Mouse (Mus musculus): Measurements from ENCODE around the gene Gm45140. TPM values are rescaled to one million over a fixed set of nuclear protein-coding genes. Genes with fewer than 3 reads are reported as not detected.

Gm45140 gene
- polyA plus RNA-seq, 1 experiment from 2014 or later: 2.8 TPM

DNA sequence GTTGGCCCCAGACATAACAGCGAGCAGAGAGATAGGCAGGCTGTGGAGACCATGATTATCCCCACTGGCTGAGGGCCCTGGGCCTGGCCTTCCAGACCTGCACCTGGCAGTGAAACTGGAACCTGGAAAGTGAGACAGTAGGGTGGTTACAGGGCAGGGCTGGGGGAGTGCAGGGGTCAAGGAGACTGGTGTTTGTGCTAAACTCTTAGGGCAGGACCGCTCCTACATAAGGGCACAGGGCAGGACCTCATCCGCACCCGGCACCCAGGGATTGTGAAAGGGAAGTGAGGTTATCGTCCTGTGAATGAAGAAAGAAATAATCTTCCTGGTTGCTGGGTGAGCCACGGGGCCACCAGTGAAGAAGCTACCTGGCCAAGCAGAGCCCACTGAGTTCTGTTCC is 45.8 kb downstream of the Gm45140 start:
- Histone ChIP-seq H3K4me2 (replicated peaks; ENCODE audit: low read depth, low read length) (no peak overlapping the region), H3K36me3 (ENCODE audit: control insufficient read depth, insufficient read depth, low read length) (peaks cover 10% of the 10 kb centered on the region), H3K27me3 (ENCODE audit: control insufficient read depth, insufficient read depth, low read length) (no peaks in the 10 kb centered on the region), H3K4me3 (ENCODE audit: low read depth, low read length) (no peak overlapping the region), H3K9ac (replicated peaks; ENCODE audit: low read depth, low read length) (no peak overlapping the region), H3K9me3 (ENCODE audit: control insufficient read depth, low read depth, low read length) (no peaks in the 10 kb centered on the region), H3K4me1 (ENCODE audit: control insufficient read depth, insufficient read depth, low read length) (peaks cover 3% of the 10 kb centered on the region; the same call in 1 of the 2 replicates), H3K27ac (ENCODE audit: low read length) (peak overlapping the region; percentile 24; the same call in 1 of the 2 replicates)
- no peak for ATAC-seq (ENCODE audit: insufficient number of reproducible peaks, insufficient read depth, low FRiP score, low read depth)
- 88% methylated on average over 6 of the region's 6 CpGs for WGBS

DNA sequence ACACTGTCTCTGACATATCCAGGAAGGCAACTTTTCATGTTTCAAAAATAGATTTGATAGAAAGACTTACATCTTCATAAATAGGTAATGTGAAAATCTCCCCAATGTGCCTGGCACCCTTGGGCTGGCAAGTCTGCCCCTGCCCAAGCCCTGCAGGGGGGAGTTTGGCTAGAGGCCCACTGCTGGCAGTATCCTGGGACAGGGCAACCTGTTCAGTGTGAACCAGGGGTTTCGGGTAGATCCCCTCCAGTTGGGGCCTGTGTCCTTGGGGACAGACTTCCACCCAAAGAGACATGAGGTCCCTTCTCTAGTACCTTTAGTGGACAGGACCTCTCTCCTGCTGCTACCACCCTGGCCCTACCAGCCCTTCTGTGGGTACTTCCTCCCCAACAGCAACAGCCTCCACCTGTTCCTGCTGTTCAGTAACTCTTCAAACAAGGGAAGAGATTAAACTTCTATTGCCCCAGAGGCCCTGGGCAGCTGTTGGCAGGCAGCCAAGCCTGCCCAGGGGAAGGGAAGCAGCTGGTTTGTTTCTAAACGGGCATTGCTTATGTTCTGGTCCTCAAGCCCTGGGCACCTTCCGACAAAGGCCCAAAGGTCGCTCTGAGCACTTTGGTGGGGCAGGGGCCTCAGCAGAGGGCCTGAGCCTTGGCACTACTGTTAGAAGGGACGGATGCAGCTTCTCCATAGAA is 46.6 kb downstream of the Gm45140 start:
- Histone ChIP-seq H3K4me2 (replicated peaks; ENCODE audit: low read depth, low read length) (no peak overlapping the region), H3K27ac (ENCODE audit: low read length) (peak overlapping the region; percentile 24; the same call in 1 of the 2 replicates), H3K9me3 (ENCODE audit: control insufficient read depth, low read depth, low read length) (no peaks in the 10 kb centered on the region), H3K36me3 (ENCODE audit: control insufficient read depth, insufficient read depth, low read length) (peaks cover 10% of the 10 kb centered on the region), H3K27me3 (ENCODE audit: control insufficient read depth, insufficient read depth, low read length) (no peaks in the 10 kb centered on the region), H3K9ac (replicated peaks; ENCODE audit: low read depth, low read length) (no peak overlapping the region), H3K4me1 (ENCODE audit: control insufficient read depth, insufficient read depth, low read length) (peaks cover 3% of the 10 kb centered on the region; the same call in 1 of the 2 replicates), H3K4me3 (ENCODE audit: low read depth, low read length) (no peak overlapping the region)
- peak; percentile 59; the same call in 1 of the 2 replicates for ATAC-seq (ENCODE audit: insufficient number of reproducible peaks, insufficient read depth, low FRiP score, low read depth)
- 30% methylated on average over 5 of the region's 5 CpGs for WGBS

DNA sequence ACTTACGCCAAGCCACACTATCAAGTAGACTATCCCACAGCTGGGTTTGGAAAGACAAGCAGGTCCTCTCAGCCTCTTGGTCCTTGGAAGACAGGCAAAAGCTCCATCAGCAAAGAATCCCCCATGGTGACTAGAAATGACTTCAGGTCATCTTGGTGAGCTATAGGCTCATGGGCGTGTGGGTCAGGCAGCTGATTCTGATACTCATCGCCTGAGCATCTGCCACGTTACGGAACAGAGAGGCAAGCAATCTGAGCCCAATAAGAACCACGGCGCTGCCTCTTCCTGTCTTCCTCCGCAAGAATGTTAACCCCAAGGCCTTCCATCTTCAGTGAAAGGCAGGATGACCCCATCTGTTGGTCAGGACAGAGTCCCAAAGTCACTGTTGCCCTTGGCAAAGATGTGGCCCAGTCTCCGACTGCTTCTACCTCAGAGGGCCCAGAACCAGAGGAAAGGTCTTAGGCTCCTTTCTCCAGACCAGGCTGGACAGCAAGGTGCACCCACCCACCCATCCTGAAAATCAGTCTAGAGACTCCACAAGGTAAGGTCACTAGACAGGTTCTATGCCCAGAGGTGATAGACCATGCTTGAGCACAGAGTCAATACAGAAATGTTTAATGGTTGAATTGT is 47.2 kb downstream of the Gm45140 start:
- ATAC-seq (ENCODE audit: insufficient number of reproducible peaks, insufficient read depth, low FRiP score, low read depth): no peak
- no peak overlapping the region for H3K4me3 ChIP-seq (ENCODE audit: low read depth, low read length)
- WGBS: 89% methylated on average over 9 of the region's 9 CpGs

DNA sequence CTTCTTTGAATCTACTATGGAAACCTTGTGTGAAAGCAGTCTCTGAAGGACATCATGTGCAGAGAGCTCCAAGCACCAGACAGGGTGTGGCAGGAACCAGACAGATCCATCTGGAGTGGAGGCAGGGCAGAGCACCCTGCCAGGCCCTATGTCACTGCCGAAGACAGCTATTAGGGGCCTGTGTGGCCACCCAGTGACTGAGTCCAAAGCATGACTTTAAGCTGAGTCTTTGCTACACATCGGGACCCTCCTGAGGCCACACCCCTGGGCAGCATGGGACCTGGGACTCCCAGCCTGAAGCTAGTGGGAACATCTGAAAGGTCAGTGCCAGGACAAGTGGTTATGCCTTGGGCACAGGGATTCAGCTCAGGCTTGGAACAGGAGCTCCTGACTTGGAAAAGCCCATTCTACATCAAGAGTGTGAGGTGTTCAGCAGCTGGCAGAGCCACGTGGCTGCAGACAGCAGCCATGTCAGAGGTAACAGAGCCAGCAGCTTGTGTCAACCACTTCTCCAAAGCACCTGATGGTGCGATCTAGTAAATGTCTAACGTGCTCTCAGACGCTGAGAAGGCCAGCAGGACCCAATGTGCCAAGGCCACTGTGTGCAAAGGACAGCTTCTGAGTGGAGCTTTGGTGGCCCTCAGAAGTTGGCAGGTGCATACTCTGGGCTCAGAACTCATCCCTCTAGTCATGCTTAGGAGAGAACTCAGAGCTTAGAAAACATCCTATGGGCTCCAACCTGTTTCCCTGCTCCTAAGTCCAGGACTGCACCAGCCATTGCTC is 48.3 kb downstream of the Gm45140 start:
- H3K9me3 ChIP-seq (ENCODE audit: control insufficient read depth, low read depth, low read length): no peaks in the 10 kb centered on the region
- peaks cover 3% of the 10 kb centered on the region; the same call in 1 of the 2 replicates for H3K4me1 ChIP-seq (ENCODE audit: control insufficient read depth, insufficient read depth, low read length)
- no peak overlapping the region for H3K4me3 ChIP-seq (ENCODE audit: low read depth, low read length)
- no peak overlapping the region for H3K27ac ChIP-seq (ENCODE audit: low read length)
- no peak overlapping the region for H3K4me2 ChIP-seq (replicated peaks; ENCODE audit: low read depth, low read length)
- 83% methylated on average over 6 of the region's 6 CpGs for WGBS
- peaks cover 9% of the 10 kb centered on the region; the same call in 1 of the 2 replicates for H3K36me3 ChIP-seq (ENCODE audit: control insufficient read depth, insufficient read depth, low read length)
- no peaks in the 10 kb centered on the region for H3K27me3 ChIP-seq (ENCODE audit: control insufficient read depth, insufficient read depth, low read length)
- ATAC-seq (ENCODE audit: insufficient number of reproducible peaks, insufficient read depth, low FRiP score, low read depth): no peak
- no peak overlapping the region for H3K9ac ChIP-seq (replicated peaks; ENCODE audit: low read depth, low read length)

More for the DNA sequence above, 47.2 kb downstream of the Gm45140 start:
- Histone ChIP-seq H3K9ac (replicated peaks; ENCODE audit: low read depth, low read length) (no peak overlapping the region), H3K27ac (ENCODE audit: low read length) (no peak overlapping the region; the same call in 1 of the 2 replicates), H3K9me3 (ENCODE audit: control insufficient read depth, low read depth, low read length) (no peaks in the 10 kb centered on the region), H3K4me2 (replicated peaks; ENCODE audit: low read depth, low read length) (no peak overlapping the region), H3K4me1 (ENCODE audit: control insufficient read depth, insufficient read depth, low read length) (peaks cover 3% of the 10 kb centered on the region; the same call in 1 of the 2 replicates), H3K27me3 (ENCODE audit: control insufficient read depth, insufficient read depth, low read length) (no peaks in the 10 kb centered on the region), H3K36me3 (ENCODE audit: control insufficient read depth, insufficient read depth, low read length) (peaks cover 10% of the 10 kb centered on the region)

DNA sequence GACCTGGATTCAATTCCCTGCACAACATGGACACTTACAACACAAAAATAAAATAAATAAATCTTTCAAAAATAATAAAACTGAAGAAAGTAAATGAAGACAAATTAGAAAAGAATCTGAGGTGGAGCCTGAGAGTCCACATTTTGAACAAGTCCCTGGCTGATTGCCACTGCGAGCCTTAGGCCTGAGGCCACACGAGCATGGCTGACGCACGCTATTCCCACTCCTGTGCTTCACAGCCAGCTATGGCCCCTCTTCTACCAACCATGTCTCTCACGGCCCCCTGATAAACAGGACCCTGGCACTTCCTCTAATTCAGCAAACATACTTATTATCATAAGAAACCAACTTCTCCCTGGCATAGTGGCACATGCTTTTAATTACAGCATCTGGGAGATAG is 49.0 kb downstream of the Gm45140 start:
- H3K4me3 ChIP-seq (ENCODE audit: low read depth, low read length): no peak overlapping the region
- H3K27ac ChIP-seq (ENCODE audit: low read length): no peak overlapping the region
- no peaks in the 10 kb centered on the region for H3K27me3 ChIP-seq (ENCODE audit: control insufficient read depth, insufficient read depth, low read length)
- peaks cover 3% of the 10 kb centered on the region; the same call in 1 of the 2 replicates for H3K4me1 ChIP-seq (ENCODE audit: control insufficient read depth, insufficient read depth, low read length)
- WGBS: 78% methylated on average over 5 of the region's 5 CpGs
- peaks cover 4% of the 10 kb centered on the region; the same call in 1 of the 2 replicates for H3K36me3 ChIP-seq (ENCODE audit: control insufficient read depth, insufficient read depth, low read length)
- no peak overlapping the region for H3K4me2 ChIP-seq (replicated peaks; ENCODE audit: low read depth, low read length)
- no peaks in the 10 kb centered on the region for H3K9me3 ChIP-seq (ENCODE audit: control insufficient read depth, low read depth, low read length)
- ATAC-seq (ENCODE audit: insufficient number of reproducible peaks, insufficient read depth, low FRiP score, low read depth): no peak
- no peak overlapping the region for H3K9ac ChIP-seq (replicated peaks; ENCODE audit: low read depth, low read length)

DNA sequence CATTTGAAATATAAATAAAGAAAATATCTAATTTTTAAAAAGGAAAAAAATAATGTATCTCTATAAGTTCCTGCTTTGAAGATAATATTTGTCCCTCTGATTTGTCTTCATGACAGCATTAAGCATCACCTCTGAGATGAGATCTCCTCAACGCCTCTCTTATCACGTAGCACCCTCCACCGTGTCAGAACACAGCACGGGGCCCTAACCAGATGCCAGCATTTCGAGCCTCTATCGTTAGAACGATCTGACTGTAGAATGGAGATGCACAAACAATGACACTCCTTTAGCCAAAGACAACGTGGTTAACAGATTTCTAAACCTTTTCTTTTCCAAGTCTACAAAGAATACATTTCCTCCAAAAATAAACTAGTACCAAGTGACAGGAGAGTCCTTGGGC is 51.6 kb downstream of the Gm45140 start:
- Histone ChIP-seq H3K9me3 (ENCODE audit: control insufficient read depth, low read depth, low read length) (no peaks in the 10 kb centered on the region), H3K36me3 (ENCODE audit: control insufficient read depth, insufficient read depth, low read length) (no peaks in the 10 kb centered on the region), H3K4me2 (replicated peaks; ENCODE audit: low read depth, low read length) (no peak overlapping the region), H3K4me1 (ENCODE audit: control insufficient read depth, insufficient read depth, low read length) (no peaks in the 10 kb centered on the region), H3K27me3 (ENCODE audit: control insufficient read depth, insufficient read depth, low read length) (no peaks in the 10 kb centered on the region), H3K27ac (ENCODE audit: low read length) (no peak overlapping the region), H3K9ac (replicated peaks; ENCODE audit: low read depth, low read length) (no peak overlapping the region), H3K4me3 (ENCODE audit: low read depth, low read length) (no peak overlapping the region)
- no peak for ATAC-seq (ENCODE audit: insufficient number of reproducible peaks, insufficient read depth, low FRiP score, low read depth)
- WGBS: 72% methylated on average over 8 of the region's 8 CpGs

DNA sequence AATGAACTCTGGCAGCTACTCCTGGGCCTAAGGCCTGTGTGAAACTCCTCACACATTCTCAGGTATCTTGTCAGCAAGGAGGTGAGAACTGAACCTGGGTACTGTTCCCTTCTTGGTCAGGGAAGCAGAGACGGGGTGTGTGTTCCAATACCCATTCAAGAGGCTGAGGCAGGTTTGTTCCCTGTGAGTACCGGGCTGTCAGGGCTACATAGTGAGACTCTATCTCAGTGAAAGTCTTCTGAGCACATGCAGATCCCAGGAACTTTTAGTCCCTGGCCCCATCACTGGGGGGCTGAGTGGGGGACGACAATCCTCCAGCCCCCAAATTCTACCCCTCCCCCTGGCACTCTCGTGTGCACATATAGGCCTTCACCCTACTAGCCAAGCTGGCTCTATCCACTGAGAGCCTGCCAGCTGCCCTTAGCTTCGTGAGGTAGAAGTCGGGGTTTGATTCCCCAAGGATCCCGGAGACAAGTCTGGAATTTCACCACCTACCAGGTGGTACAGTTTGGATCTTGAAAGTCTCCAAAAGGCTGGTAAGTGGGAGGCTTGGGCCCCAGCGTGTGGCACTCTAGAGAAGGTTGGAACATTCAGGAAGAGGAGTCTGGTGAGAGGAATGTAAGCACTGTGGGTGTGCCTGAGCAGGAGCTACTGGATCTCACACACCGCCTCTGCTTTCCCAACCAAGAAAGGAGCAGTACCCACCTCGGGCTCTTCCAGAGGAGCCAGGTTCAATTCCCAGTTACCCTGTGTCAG is 54.9 kb downstream of the Gm45140 start:
- H3K4me2 ChIP-seq (replicated peaks; ENCODE audit: low read depth, low read length): no peak overlapping the region
- no peak overlapping the region for H3K27ac ChIP-seq (ENCODE audit: low read length)
- H3K9ac ChIP-seq (replicated peaks; ENCODE audit: low read depth, low read length): no peak overlapping the region
- WGBS: 82% methylated on average over 10 of the region's 10 CpGs
- ATAC-seq (ENCODE audit: insufficient number of reproducible peaks, insufficient read depth, low FRiP score, low read depth): no peak
- no peaks in the 10 kb centered on the region for H3K4me1 ChIP-seq (ENCODE audit: control insufficient read depth, insufficient read depth, low read length)
- no peaks in the 10 kb centered on the region for H3K27me3 ChIP-seq (ENCODE audit: control insufficient read depth, insufficient read depth, low read length)
- H3K36me3 ChIP-seq (ENCODE audit: control insufficient read depth, insufficient read depth, low read length): no peaks in the 10 kb centered on the region
- H3K4me3 ChIP-seq (ENCODE audit: low read depth, low read length): no peak overlapping the region
- H3K9me3 ChIP-seq (ENCODE audit: control insufficient read depth, low read depth, low read length): no peaks in the 10 kb centered on the region

Data from stomach, embryonic 14.5 days (tissue).